Mouse (Mus musculus) MN1 (cell line): ENCODE data around the gene Dusp6.
A peak's percentile ranks its signal among the peaks of the same experiment; 100 is the strongest.
"Not testable (repeated sequence)": the region's sequence is repeated elsewhere in the genome, so short reads cannot be mapped to it uniquely, and the experiment has no call there.

ENCODE experiments used
- DNase-seq: peaks from one replicate; pipeline ENCODE4 v3.0.0-alpha.2; 2016; ENCODE audit warnings: low spot score

The Dusp6 gene

DNA sequence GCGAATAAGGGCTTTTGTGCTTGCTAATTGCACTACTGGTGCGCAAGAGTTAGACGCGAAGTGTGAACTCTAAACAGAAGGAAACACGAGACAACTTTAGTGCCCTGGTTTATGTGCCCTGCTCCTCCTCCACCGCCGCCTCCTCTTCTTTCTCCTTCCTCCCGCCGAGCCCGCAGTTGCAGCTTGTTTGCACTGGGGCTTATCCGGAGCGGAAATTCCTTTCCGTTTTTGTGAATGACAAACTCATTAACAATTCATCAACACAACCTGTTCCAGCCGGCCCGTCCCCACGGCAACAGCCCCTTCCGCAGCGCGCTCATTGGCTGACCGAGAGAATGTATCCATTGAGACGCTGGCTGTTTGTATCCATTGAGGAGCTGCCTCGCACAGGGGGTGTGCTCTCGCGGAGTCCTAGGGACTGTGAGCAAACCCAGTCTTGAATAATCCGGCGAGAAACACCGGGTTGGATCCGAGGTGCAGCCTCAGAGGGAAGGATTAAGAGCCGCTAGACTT, at the start of gene Dusp6:
Gene Dusp6 (plus strand): TSS at position 365 of the 513 bp plus-strand sequence.
- DNase-seq, result peak; percentile 99

DNA sequence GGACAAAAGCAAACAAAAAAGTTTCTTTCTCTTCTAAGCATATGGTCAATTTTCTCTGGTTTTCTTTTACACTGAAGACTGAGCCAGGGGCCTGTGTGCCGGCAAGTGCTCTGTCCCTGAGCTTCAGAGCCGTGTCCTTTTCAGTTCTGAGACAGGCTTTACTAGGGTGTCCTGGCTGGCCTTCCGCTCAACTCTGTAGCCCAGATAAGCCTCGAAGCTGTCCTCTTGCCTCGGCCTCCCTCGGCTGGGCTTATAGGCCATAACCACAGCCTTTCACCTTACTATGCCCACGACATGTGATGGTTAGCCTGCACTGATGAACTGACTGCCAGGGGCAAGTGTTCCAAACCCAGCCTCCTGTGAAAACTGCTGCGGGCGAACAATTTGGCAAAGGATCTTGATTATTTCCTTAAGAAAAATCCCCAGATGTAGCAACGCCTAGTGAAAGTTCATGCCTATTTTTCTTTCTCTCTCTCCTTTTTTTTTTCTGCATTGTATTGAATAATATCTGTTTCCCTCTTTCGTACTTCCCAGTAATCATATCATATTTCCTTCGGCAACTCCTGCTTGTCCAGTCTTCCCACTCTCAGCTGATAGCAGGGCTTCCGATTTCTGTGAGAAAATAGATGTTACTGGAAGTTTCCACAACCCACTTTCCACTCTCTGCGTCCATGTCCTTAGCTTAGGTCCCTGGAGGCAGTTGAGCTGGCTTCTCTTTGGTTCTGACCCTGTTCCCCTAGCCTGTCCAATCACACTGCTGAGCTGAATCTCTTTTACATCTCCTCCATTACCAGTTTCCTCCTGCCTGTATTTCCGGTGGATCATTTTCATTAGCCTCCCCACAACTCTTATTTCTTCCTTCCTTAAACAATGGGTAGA, 48.4 kb upstream of the Dusp6 start:
- no peak for DNase-seq

DNA sequence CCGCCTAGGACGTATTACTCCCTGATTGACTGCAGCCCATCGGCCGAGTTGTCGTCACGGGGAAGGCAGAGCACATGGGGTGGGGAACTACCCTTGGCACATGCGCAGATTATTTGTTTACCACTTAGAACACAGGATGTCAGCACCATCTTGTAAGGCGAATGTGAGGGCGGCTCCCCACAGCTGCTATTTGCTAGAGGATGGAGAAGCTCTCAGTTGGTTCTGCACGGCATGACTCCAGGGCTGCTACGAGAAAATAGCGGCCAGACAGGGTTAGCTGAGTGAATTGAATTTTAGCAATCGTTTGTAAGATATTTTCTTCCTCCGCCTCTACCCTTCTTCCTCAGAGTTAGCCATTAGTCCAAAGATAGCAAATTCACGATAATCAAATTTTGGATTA, 46.5 kb upstream of the Dusp6 start:
- not testable (repeated sequence) for DNase-seq

DNA sequence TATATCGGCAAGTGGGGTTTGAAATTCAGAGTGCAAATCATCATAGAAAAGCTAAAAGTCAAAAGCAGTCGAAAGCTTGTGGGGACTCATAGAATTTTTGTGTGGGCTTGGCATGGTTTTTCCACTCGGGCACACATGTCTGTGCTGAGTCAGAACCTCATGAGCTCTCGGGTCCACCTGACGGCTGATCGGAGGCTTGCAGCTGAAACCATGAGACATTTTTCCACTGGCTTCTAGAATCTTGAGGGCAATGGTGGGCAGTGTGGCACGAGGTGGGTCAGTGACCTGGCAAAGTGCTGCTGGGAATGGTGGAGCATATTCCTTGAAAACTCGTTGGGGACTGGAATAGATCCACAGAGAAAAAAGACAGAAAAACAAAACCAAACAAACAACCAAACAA, 41.5 kb upstream of the Dusp6 start:
- DNase-seq, result no peak

DNA sequence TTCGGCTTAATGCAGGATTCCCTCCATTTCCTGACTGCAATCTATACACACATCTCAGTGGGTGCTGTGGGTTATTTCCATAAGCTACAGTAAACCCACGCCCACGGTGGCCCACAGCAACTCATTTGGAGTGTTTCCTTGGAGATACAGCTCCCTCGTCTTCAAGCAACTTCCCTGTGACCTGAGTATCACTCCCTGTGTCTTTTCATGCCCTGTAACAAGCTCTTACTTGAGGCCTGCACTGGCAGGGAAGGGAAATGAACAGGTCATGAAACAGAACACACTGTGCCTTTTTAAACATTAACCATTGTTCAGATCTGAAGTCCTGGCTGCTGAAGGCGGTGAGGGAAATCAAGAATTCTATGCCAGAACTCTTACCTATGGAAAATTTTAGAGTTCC, 40.3 kb upstream of the Dusp6 start:
- no peak for DNase-seq

DNA sequence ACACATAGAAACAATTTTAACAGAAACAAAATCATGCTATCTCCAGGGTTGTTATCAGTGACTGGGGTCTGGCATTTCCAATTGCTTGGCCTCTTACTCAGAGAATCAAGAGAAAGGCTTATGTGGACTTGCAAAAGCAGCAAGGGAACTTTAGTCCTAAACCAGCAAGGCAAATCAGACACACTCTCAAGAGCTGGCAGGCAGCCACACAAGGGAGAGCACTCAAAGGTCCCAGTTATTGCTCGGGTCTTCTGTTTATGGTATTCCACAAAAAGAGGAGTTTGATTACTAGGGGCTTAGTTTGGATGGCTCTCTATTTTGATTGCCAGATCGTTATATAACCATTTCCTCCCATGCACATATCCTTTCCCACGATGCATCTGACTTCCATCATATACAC, 38.8 kb upstream of the Dusp6 start:
- DNase-seq, result no peak

DNA sequence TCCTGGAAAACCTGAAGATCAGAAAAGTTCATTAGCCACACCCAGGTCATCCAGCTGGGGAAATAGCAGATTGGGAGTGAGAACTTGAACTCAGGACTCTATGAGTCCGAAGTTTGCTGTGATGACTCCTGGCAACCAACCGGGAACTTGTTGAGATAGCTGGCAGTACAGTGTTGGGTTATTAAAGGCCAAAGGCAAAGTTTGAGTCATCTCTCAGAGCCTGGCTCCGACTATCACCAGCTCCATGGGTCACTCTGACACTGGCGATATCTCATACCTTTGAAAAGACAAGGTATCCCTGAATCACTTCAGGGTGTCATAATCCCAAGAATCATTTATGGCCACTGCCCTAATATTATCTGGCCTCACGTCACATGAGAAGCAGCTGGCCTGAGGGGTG, 36.2 kb upstream of the Dusp6 start:
- no peak for DNase-seq

DNA sequence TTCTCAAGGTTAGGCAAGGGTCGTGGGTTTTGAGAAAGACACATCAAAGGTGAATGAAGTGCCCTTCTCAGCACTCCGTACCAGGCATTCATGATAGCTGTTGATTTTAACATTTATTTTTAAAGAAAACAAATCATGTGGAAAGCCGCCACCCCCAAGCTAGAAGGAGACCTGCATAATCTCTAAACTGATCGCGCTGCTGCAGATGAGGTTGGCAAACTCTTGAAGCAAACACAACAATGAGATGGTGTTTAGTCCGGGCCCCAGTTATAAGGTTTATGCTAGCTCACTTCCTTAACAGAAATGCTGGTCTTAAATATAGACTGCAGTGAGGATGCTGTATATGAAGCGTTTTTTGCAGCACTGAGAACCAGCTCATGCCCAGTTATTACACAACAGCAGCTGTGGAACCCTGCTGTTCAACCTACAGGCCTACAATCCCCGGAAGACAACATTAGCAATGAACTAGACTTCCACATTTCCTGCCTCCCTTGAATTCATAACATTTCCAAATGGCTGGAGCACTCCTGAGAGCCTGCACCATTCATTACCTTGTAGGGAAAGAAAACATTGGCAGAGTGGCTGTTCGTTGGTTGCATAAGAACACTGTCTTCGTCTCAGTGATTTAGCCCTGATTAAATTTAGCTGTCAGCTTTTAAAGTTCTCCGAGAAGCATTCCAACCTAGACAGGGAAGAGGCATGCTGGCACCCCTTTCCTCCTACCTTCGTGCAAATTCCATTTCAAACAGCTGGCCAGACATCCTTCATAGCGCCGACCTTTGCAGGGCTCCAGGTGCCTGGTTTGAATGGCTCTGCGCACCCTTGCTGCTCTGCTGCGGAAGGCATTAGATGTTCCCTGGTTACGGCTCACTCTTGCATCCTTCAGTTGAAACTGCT, 34.8 kb upstream of the Dusp6 start:
- no peak for DNase-seq

DNA sequence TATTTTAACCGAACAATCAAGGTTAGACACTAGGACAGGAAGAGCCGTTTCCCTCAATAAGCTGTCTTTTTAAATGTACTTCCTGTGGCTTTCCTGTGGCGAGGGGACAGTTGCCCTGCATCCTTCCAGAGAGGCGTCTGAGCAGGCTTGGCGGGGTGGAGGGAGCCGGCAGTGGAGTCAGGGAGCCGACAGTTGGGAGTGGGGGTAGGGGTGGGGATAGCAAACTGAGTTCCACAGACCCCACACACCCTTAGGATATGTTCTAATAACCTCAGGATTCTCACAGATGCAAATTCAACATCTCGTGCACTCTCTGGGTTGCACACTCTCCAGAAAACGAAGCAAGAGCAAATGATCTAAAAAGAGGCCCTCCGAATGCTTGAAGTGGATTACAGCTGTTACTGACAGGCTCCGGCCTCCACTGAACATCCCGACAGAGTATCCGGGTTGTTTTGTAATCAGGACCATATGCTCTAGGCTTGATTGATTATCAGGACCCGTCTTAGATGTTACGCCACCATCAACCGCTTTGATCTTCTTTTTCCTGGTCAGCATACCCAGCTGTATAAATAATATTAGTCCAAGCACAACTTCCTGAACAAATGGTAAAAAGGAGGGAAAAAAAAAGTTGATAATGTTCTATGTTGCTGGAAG, 33.9 kb upstream of the Dusp6 start:
- DNase-seq, result no peak

DNA sequence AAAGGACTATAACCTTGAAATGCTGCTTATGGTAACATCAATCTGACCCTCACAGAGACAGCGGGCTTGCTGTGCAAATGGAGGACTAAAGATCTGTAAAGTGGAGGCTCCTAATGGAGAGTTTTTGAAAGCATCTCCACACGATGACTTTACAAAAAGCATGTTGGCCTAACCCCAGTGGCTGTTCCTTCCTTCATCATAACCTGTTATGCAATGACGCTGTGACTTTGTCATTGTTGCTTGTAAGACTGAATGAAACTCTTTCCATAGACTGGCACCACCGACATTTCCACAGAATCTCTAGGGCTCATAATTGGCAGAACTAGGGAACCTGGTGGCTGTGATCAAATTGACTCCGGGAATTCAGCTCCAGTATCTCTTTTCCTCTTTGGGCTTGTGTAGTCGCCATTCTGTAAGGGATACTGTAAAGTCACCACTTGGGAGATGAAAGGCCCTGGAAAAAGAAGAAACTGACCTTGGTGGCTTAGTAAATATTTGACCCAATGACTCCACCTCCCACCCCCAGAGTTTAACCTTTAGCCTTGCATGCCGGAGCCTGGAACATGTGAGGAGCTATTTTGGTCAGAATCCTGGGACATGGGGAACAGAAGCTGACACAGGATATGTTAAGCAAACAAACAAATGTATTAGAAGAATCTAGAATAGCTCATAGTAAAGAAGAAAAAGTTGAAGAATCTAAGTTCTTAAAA, 30.4 kb upstream of the Dusp6 start:
- no peak for DNase-seq

DNA sequence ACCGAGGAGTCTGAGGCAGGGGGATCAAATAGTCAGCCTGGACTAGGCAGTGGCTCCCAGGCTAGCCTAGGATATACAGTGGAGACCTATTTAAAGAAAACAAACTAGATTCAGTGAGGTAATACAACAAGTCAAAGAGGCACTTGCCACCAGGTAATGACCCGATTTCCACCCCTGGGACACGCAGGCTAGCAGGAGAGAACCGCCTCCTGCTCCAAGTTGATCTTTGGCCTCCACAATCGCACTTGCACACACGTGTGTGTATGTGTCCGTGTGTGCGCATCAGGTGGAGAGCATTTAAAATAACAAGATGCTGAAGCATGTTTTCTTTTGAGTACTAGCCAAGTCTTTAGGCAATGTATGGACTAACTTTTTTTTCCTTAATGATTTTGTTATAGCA, 28.7 kb upstream of the Dusp6 start:
- no peak for DNase-seq

DNA sequence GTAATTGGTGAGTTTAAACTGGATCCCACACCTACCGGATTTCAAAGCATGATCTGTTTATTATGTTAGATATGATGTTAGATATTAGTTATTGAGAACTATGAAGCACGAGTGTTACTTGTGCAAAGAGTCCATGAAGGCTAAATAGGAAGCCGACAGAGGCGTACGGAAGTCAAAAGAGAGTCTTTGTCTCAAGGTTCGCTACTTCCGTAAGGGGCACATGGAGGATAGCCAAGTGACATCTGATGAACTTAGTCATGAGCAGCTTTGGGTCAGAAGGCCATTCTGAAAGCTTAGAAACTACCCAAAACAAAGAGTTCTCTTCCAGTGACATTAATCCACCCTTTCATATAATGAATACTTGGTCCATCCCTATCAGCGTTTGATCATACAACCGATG, 27.9 kb upstream of the Dusp6 start:
- DNase-seq, result no peak

DNA sequence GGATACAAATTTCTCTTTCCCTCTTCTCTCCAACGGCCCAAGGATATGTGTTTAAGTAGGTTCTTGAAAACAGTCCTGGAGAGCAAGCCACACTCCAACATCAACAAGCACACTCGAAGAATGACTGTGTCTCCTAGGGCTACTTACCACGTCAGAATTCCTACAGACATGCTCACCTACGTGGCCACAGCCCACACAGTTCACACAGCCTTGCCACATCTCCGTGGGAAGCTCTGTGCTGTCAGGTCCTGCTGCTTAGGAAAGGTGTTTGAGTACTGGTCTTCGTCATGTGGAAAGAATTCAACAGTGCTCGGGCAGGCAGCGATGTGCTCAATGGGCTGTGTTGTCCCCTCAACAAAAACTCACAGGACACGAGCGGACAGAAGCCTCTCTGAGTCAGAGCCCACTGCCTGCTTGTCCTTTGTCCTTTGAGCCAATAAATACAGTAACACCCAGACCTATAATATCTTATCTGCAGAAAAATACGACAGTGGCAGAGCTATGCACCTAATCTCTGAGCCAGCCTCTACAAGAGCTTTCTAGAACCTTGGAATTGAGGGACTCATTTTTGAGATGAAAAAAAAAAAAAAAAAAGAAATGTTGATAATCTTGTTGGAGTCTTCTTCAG, 25.7 kb upstream of the Dusp6 start:
- DNase-seq, result no peak

DNA sequence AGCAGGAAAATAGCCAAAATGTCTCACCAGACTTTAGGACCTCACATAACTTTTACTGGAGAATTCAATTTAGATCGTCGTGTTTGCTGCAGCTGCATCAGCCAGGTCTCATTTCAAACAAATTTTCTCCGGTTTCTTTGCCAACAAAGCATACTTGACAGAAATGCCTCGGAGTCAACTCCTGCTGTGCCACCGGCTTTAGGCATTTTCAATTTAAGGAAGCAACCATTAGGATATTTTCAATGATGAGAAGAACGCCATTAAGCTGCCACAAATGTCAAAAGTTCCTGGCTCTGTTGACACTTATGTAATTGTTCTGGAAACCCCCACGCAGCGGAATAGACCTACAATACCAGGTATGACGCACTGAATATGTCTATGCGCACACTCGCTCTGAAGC, 24.5 kb upstream of the Dusp6 start:
- DNase-seq, result no peak

DNA sequence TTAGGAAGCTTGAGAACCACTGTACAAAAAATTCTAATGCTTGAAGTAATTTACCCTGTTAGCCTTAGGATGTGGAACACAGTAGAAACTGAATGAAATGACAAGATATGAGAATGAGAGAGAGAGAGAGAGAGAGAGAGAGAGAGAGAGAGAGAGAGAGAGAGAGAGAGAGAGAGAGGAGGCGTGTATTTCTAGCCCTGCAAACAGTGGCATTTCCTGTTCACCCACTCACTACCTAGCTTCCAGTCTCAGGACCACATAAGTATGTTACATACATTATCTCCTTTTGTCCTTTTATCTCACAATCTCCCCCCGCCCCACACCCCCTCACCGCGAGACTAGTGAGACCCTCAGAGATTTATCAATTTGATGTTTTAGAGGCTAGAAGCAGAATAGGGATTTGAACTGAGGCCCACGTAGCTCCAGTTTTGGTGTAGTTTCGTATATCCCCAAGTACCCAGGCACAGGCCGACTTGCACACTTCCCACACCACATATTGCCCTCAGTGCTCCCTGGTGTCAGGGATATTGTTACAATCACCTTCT, 21.7 kb upstream of the Dusp6 start:
- DNase-seq, result peak; percentile 23

DNA sequence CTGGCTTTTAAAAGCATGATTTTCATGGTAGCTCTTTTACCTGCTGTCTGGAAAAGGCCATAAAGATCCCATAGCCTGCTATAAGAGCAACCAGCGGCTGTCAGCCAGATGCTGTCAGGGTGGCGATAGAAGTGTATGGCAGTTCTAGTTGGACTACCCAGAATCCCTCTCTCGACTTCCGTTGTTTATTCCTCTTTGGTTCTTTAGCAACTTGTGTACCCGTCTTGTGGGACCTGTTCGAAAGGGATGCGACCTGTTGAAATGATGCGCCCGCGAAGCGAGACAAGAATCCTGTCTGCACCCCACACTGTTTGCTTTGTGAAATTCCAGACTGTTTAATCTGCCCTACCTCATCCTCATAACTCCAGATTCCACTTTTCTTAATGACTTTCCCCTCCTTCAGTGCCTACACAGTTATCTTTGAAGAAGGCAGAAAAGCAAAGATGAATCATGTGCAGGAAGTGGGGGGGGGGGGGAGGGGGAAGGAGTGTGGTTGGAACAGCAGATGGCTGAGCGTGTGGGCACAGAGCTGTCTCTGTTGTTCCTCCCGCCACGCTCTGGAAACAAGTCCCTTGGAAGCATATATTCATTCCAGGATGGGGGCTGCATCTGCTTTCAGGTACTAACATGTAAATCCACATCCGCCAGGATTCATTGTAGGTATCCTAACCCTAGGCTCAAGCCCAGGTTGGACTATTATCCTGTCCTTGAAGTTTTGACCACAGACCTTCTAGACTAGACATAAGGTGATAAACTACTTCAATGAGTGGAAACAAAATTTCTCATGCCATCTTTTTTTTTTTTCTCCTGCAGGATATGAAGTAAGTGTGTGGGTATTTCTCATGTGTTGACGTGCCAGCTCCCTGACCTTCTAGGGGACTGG, 21.0 kb upstream of the Dusp6 start:
- DNase-seq, result peak; percentile 69

DNA sequence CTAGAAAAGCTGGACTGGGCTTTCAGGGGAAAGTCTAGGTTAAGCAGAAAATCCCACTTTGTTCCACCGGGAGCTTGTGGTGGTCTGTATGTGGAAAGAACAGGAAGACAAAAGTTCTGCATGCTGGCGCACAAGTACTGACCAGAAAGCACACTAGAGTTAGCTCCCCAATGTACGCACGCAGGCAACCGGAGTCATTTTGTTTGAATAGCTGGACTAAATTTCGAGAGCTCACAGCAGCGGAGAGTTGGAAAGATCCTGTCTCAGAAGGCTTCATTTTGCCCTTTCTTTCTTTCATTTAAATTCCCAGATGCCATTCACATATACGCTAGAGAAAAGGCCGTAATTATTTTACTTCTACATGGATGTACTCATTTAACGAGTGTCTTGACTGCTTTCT, 20.3 kb upstream of the Dusp6 start:
- no peak for DNase-seq

DNA sequence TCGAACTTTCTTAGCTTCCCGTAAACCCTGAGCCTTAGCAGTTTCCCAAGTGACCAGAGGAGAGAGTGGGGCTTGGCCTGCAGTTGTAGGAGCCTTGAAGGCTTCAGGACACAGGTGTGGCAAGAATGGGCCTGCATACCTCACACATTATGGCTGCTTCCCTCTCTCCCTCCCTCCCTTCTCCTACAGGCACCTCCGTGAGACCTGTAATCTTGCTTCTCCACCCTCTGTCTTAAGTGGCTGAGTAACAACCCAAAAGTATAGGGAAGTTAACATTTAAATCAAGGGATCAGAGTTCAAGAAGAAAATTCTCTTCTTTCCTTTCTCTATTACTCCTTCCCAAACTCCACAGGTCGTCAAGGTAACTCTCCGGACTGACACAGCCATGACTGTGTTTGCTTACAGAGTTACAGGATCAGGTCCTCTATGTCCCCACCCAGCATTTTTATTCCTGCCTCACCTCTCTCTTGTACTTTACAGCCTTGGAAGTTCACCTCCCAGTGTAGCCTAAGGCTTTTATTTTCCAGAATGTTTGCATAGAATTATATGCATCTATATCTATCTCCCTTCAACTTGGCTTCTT, 19.0 kb upstream of the Dusp6 start:
- DNase-seq, result no peak

DNA sequence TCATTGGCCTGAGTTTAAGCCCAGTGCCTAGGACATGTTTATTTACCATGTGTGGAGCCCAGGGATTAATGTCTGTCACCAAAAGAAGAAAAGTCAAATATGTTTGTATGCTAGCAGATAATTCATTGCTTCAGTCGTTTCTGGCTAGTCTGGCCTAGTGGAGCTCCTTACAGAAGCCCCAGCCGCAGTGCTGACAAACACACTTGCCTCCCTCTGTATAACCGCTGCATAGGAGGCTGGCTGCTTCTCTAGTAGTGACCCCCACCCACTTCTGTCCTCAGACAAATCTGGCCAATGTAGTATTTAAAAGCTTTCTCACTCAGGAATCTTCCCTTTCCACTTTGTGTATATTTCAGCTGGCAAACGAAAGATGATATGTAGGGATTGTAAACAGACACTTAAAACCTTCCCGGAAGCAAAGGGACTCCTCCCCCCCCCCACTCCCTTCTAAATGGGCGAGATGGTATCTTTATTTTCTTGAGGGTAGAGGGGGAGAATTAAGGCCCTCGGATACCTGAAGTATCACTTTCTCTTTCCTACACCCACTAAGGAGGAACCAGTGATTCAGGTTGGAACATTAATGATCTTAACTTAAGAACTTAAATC, 18.3 kb upstream of the Dusp6 start:
- no peak for DNase-seq
